Mouse (Mus musculus) ES-E14 (cell line): ENCODE data around the gene Mthfs.
"Not testable (repeated sequence)": the region's sequence is repeated elsewhere in the genome, so short reads cannot be mapped to it uniquely, and the experiment has no call there.

Experiments
- CHD2 ChIP-seq: IDR thresholded peaks from 2 replicates; pipeline ENCODE4 v1.6.1; 2014; ENCODE audit warnings: mild to moderate bottlenecking, low read depth, low read length, inconsistent platforms
- HCFC1 ChIP-seq: IDR thresholded peaks from 2 replicates; pipeline ENCODE4 v1.6.1; 2012; ENCODE audit warnings: low read length, inconsistent platforms, borderline replicate concordance; ENCODE audit not compliant: insufficient read depth
- MAFK ChIP-seq: IDR thresholded peaks from 2 replicates; pipeline ENCODE4 v1.6.1; 2014; ENCODE audit warnings: mild to moderate bottlenecking, low read depth, low read length, inconsistent platforms; ENCODE audit not compliant: insufficient read depth
- ZNF384 ChIP-seq: IDR thresholded peaks from 2 replicates; pipeline ENCODE4 v1.6.1; 2012; ENCODE audit warnings: low read depth, low read length, inconsistent platforms

GRCm38 (mm10) chr9:89179469-89179868 lies 31.0 kb upstream of the Mthfs start:
- TF ChIP-seq MAFK, HCFC1, ZNF384, CHD2: not testable (repeated sequence)
